Mouse (Mus musculus): ENCODE measurements at regions not wholly inside any gene's neighbourhood (a gene's known extent, or its start where the extent isn't known, plus 50 kb on each side); places are given as distances from the start of the nearest gene placed in this dataset.

- 89% methylated on average over 8 of the region's 8 CpGs for WGBS
- Histone ChIP-seq H3K27me3 (replicated peaks; ENCODE audit: insufficient read depth, low read length) (no peaks in the 10 kb centered on the region), H3K9ac (replicated peaks; ENCODE audit: low read depth) (no peak overlapping the region), H3K27ac (ENCODE audit: low read length) (no peak overlapping the region), H3K36me3 (ENCODE audit: insufficient read depth, low read length) (no peaks in the 10 kb centered on the region), H3K4me2 (replicated peaks; ENCODE audit: low read depth, low read length) (no peak overlapping the region), H3K4me3 (ENCODE audit: low read depth, low read length) (no peak overlapping the region), H3K4me1 (ENCODE audit: insufficient read depth, low read depth, low read length) (no peaks in the 10 kb centered on the region), H3K9me3 (ENCODE audit: low read length) (no peaks in the 10 kb centered on the region)
- no peak for DNase-seq (ENCODE audit: low spot score)
- TF ChIP-seq EP300 (IDR thresholded peaks at IDR 0.05) (no peak), CTCF (IDR thresholded peaks at IDR 0.05) (no peak)
- no peak for ATAC-seq
Measured at GRCm38 (mm10) chr13:99079331-99079761, 95.0 kb upstream of the 1700024P04Rik start.

- WGBS: 49% methylated on average over 10 of the region's 10 CpGs
- Histone ChIP-seq H3K9ac (replicated peaks; ENCODE audit: low read depth) (no peak overlapping the region), H3K9me3 (ENCODE audit: low read length) (no peaks in the 10 kb centered on the region), H3K36me3 (ENCODE audit: insufficient read depth, low read length) (no peaks in the 10 kb centered on the region), H3K4me1 (ENCODE audit: insufficient read depth, low read depth, low read length) (no peaks in the 10 kb centered on the region), H3K27ac (ENCODE audit: low read length) (no peak overlapping the region), H3K4me3 (ENCODE audit: low read depth, low read length) (no peak overlapping the region), H3K4me2 (replicated peaks; ENCODE audit: low read depth, low read length) (no peak overlapping the region), H3K27me3 (replicated peaks; ENCODE audit: insufficient read depth, low read length) (no peaks in the 10 kb centered on the region)
- DNase-seq (ENCODE audit: low spot score) (no peak), ATAC-seq (no peak)
- no peak for TF ChIP-seq CTCF (IDR thresholded peaks at IDR 0.05)
- TF ChIP-seq EP300 (IDR thresholded peaks at IDR 0.05): no peak
Measured at GRCm38 (mm10) chr13:99078643-99079042, 94.3 kb upstream of the 1700024P04Rik start.

GRCm38 (mm10) chr13:99077039-99077749 lies 92.8 kb upstream of the 1700024P04Rik start:
- Histone ChIP-seq H3K9me3 (ENCODE audit: low read length) (no peaks in the 10 kb centered on the region), H3K9ac (replicated peaks; ENCODE audit: low read depth) (no peak overlapping the region), H3K4me3 (ENCODE audit: low read depth, low read length) (no peak overlapping the region), H3K27me3 (replicated peaks; ENCODE audit: insufficient read depth, low read length) (no peaks in the 10 kb centered on the region), H3K27ac (ENCODE audit: low read length) (no peak overlapping the region), H3K4me2 (replicated peaks; ENCODE audit: low read depth, low read length) (no peak overlapping the region), H3K4me1 (ENCODE audit: insufficient read depth, low read depth, low read length) (no peaks in the 10 kb centered on the region), H3K36me3 (ENCODE audit: insufficient read depth, low read length) (no peaks in the 10 kb centered on the region)
- TF ChIP-seq EP300 (IDR thresholded peaks at IDR 0.05) (no peak), CTCF (IDR thresholded peaks at IDR 0.05) (no peak)
- WGBS: 39% methylated on average over 6 of the region's 6 CpGs
- DNase-seq (ENCODE audit: low spot score) (no peak), ATAC-seq (no peak)

- Histone ChIP-seq H3K4me2 (replicated peaks; ENCODE audit: low read depth, low read length) (no peak overlapping the region), H3K9me3 (ENCODE audit: low read length) (no peaks in the 10 kb centered on the region), H3K27me3 (replicated peaks; ENCODE audit: insufficient read depth, low read length) (no peaks in the 10 kb centered on the region), H3K4me3 (ENCODE audit: low read depth, low read length) (no peak overlapping the region), H3K4me1 (ENCODE audit: insufficient read depth, low read depth, low read length) (no peaks in the 10 kb centered on the region), H3K27ac (ENCODE audit: low read length) (no peak overlapping the region), H3K36me3 (ENCODE audit: insufficient read depth, low read length) (no peaks in the 10 kb centered on the region), H3K9ac (replicated peaks; ENCODE audit: low read depth) (no peak overlapping the region)
- TF ChIP-seq EP300 (IDR thresholded peaks at IDR 0.05) (no peak), CTCF (IDR thresholded peaks at IDR 0.05) (no peak)
- 72% methylated on average over 4 of the region's 4 CpGs for WGBS
- peak; percentile 48 for DNase-seq (ENCODE audit: low spot score)
- no peak; the same call in 1 of the 2 replicates for ATAC-seq
Measured at GRCm38 (mm10) chr13:99075467-99075866, 91.1 kb upstream of the 1700024P04Rik start.

- H3K4me3 ChIP-seq (ENCODE audit: low read depth, low read length): no peak overlapping the region
- WGBS: 60% methylated on average over 8 of the region's 8 CpGs
- no peaks in the 10 kb centered on the region for H3K9me3 ChIP-seq (ENCODE audit: low read length)
- H3K36me3 ChIP-seq (ENCODE audit: insufficient read depth, low read length): no peaks in the 10 kb centered on the region
- no peak overlapping the region for H3K9ac ChIP-seq (replicated peaks; ENCODE audit: low read depth)
- H3K4me1 ChIP-seq (ENCODE audit: insufficient read depth, low read depth, low read length): no peaks in the 10 kb centered on the region
- peak; percentile 32 for DNase-seq (ENCODE audit: low spot score)
- H3K27ac ChIP-seq (ENCODE audit: low read length): no peak overlapping the region
- H3K4me2 ChIP-seq (replicated peaks; ENCODE audit: low read depth, low read length): no peak overlapping the region
- no peak for TF ChIP-seq CTCF (IDR thresholded peaks at IDR 0.05)
- no peak for TF ChIP-seq EP300 (IDR thresholded peaks at IDR 0.05)
- no peak for ATAC-seq
- H3K27me3 ChIP-seq (replicated peaks; ENCODE audit: insufficient read depth, low read length): no peaks in the 10 kb centered on the region
Measured at GRCm38 (mm10) chr13:99071821-99072414, 87.6 kb upstream of the 1700024P04Rik start.

- Histone ChIP-seq H3K4me1 (ENCODE audit: insufficient read depth, low read depth, low read length) (no peaks in the 10 kb centered on the region), H3K9me3 (ENCODE audit: low read length) (no peaks in the 10 kb centered on the region), H3K27ac (ENCODE audit: low read length) (no peak overlapping the region), H3K4me2 (replicated peaks; ENCODE audit: low read depth, low read length) (no peak overlapping the region), H3K36me3 (ENCODE audit: insufficient read depth, low read length) (no peaks in the 10 kb centered on the region), H3K9ac (replicated peaks; ENCODE audit: low read depth) (no peak overlapping the region), H3K4me3 (ENCODE audit: low read depth, low read length) (no peak overlapping the region), H3K27me3 (replicated peaks; ENCODE audit: insufficient read depth, low read length) (no peaks in the 10 kb centered on the region)
- TF ChIP-seq CTCF (IDR thresholded peaks at IDR 0.05) (no peak), EP300 (IDR thresholded peaks at IDR 0.05) (no peak)
- WGBS: 30% methylated on average over 6 of the region's 6 CpGs
- DNase-seq (ENCODE audit: low spot score) (no peak), ATAC-seq (no peak)
Measured at GRCm38 (mm10) chr13:99071413-99071812, 87.0 kb upstream of the 1700024P04Rik start.

All from lung, postnatal 0 days (tissue).